Mouse (Mus musculus): ENCODE data around the gene Olfr1329.
"Not testable (repeated sequence)": the region's sequence is repeated elsewhere in the genome, so short reads cannot be mapped to it uniquely, and the experiment has no call there.

Olfr1329 gene

GRCm38 (mm10) chr4:118917365-118917764 lies at the start of gene Olfr1329:
Gene Olfr1329, minus strand, starts transcription at chr4:118917465.
- in situ Hi-C loops (cut with MseI, MboI) = not testable (repeated sequence)

GRCm38 (mm10) chr4:118961141-118961628 lies 43.9 kb upstream of the Olfr1329 start, which contains the start of gene Lao1:
Gene Lao1, plus strand, starts transcription at chr4:118961578.
- in situ Hi-C loops (cut with MseI, MboI) = no loop called here

- in situ Hi-C loops (cut with MseI, MboI) = no loop called here
Observed at GRCm38 (mm10) chr4:118958812-118959211, 41.5 kb upstream of the Olfr1329 start.

GRCm38 (mm10) chr4:118938512-118938911 lies 21.2 kb upstream of the Olfr1329 start, which contains the start of gene Olfr1328:
Gene Olfr1328, minus strand, starts transcription at chr4:118938612.
- in situ Hi-C loops (cut with MseI, MboI) = no loop called here

GRCm38 (mm10) chr4:118931326-118931725 lies 14.1 kb upstream of the Olfr1329 start:
- in situ Hi-C loops (cut with MseI, MboI) = not testable (repeated sequence)

- in situ Hi-C loops (cut with MseI, MboI) = no loop called here
Observed at GRCm38 (mm10) chr4:118901981-118902380, 15.3 kb downstream of the Olfr1329 start.

- in situ Hi-C loops (cut with MseI, MboI) = no loop called here
Observed at GRCm38 (mm10) chr4:118888297-118888696, 29.0 kb downstream of the Olfr1329 start, which contains the start of gene Olfr1330. Gene Olfr1330, plus strand, starts transcription at chr4:118888597.

- in situ Hi-C loops (cut with MseI, MboI) = no loop called here
Observed at GRCm38 (mm10) chr4:118867566-118867965, 49.7 kb downstream of the Olfr1329 start.

All from mouse trophoblast stem cell (cell line).